Mouse (Mus musculus): ENCODE measurements around the gene Anp32e. TPM values are rescaled to one million over a fixed set of nuclear protein-coding genes. Genes with fewer than 3 reads are reported as not detected.
A peak's percentile ranks its signal among the peaks of the same experiment; 100 is the strongest.

Gene Anp32e
- polyA plus RNA-seq, 1 experiment from 2014 or later: 224 TPM

DNA sequence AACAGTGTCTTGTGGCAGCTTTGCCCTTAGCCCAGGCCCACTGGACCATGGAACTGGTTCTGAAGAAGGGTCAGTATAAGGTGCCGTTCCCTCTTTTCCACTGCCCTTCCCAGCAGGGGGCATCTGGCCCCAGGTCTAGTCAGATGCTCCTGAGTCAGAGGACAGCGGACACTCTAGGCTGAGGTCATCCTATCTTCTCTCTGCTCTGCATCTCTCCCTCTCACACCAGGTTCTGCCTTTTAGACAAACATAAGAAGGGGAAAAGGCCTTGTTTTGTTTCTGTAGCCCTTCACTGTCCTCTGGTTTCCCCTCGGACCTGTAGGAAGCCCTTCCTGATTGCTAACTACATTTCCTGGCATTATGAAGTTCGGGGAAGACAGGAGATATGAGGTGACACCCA, 64.8 kb downstream of the Anp32e start:
- ATAC-seq (no peak), DNase-seq (ENCODE audit: low read depth, low spot score) (peak; percentile 84)
- ChIA-PET CTCF (interaction anchor here (1.1 to 2.0 kb wide), 2 partner anchors 20 to 57 kb away, joined by 3 to 5 read pairs; no protein-coding TSS in a partner anchor), POLR2A (interaction anchor here (1.1 to 1.7 kb wide), 3 partner anchors 8 to 28 kb away, joined by 4 to 5 read pairs (median 5); no protein-coding TSS in a partner anchor)
- TF ChIP-seq CTCF (IDR thresholded peaks at IDR 0.05): no peak
- in situ Hi-C loops (cut with MboI; ENCODE audit: low pct_unique_long_range_greater_than_20kb): no loop called here
- no peaks in the 10 kb centered on the region for H3K27me3 ChIP-seq

DNA sequence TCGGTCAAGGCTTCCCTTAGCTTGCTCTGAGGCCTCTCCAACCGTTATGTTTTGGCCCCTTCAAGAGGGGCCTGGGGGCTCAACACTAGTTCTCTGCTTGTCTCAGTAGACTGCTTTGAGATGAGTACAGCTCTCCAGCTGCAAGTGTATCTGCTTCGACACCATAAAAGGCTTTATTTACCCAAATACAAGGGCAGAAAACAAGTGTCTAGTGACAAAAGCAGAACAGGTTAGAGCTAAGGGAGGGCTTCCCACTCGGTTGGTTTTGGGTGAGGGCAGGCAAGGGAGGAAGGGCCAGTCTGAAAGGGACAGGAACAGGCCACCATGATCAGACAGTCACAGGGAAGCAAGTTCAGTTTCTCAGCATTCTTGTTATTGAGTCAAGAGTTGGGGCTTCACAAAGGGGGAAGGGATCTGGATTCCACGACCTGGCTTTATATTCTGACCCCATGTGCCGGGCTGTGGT, 65.4 kb downstream of the Anp32e start:
- ATAC-seq: no peak
- no peak for TF ChIP-seq CTCF (IDR thresholded peaks at IDR 0.05)
- CTCF ChIA-PET: interaction anchor here (1.1 kb wide), 2 partner anchors 28 to 57 kb away, joined by 3 read pairs; no protein-coding TSS in a partner anchor
- H3K27me3 ChIP-seq: no peaks in the 10 kb centered on the region
- POLR2A ChIA-PET: interaction anchor here (1.1 to 1.7 kb wide), 3 partner anchors 9 to 29 kb away, joined by 4 to 5 read pairs (median 5); no protein-coding TSS in a partner anchor
- DNase-seq (ENCODE audit: low read depth, low spot score): no peak
- in situ Hi-C loops (cut with MboI; ENCODE audit: low pct_unique_long_range_greater_than_20kb): no loop called here

DNA sequence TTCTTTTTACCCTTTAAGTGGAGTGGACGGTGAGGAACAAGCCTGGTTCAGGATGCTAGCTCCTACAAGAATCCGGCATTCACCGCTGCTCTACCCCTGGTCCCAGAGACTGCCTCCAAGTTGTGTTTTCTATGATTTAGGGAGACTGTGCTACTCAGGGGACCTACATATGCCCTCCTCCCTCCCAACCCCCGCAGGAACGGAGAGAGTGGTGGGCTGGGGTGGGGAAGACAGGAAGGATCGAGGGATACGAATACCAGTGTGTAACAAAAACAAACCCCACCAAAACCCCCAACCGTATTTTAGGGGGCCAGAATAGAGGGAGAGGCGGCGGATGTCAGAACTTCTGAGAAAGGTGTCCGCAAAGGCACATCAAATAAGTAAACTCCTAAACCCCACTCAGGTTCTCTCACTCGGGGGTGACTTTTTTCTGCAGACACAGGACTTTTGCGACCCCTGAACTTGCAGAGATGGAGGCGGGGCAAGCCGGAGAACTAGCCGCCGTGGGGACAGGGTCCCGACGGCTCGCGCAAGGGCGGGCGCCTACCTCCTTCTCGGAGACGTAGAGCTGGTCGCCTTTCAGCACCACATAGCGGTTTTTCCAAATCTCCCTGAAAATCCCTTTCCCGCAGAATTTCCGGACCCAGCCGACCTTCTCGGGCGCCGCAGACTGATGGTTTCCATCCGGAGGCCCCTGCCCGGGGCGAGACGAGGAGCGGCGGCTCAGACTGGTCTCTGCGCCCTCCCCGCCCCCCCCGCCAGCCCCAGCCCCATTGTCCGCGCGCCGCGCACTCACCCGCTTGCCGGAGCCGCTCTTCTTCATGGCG, 66.1 kb downstream of the Anp32e start:
- ATAC-seq: peak; percentile 1
- ChIA-PET POLR2A (interaction anchor here (0.7 to 1.7 kb wide), 4 partner anchors 10 to 96 kb away, joined by 3 to 5 read pairs (median 4); no protein-coding TSS in a partner anchor), CTCF (interaction anchor here (1.1 kb wide), 2 partner anchors 29 to 56 kb away, joined by 3 read pairs; no protein-coding TSS in a partner anchor)
- TF ChIP-seq CTCF (IDR thresholded peaks at IDR 0.05): no peak
- DNase-seq (ENCODE audit: low read depth, low spot score): no peak
- H3K27me3 ChIP-seq: no peaks in the 10 kb centered on the region
- in situ Hi-C loops (cut with MboI; ENCODE audit: low pct_unique_long_range_greater_than_20kb): no loop called here

DNA sequence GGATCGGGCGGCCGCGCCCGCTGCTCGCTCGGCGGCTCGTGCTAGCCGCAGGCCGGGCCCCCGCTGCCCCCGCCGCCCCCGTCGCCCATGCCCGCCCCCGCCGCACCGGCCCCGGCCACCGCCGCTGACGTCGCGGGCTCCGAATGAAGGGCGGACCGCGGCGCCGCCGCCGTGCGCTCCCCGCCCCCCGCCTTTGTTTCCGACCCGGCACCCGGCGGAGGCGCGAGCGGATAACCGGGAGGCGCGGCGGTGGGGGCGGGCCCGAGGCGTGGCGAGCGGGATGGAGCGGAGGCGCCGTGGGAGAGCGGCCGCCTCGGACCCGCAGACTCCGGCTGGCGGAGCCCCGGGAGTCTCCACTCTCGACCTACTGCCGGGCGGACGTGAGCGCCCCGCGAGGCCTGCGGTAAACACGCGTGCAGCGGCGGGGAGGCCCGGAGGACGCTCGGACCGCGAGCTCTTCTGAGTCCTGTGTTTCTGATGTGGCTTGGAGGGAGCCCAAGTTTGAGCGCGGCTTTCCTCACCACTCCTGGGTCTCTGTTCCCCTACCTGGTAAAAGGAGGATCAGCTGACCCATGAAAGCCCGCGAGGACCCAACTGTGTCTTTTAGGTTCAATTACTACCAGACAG, 66.9 kb downstream of the Anp32e start, which contains the start of gene Plekho1:
Plekho1 (minus strand) TSS at position 200 of the 627 bp plus-strand sequence.
- H3K27me3 ChIP-seq: no peaks in the 10 kb centered on the region
- ChIA-PET CTCF (interaction anchor here (1.8 kb wide), 1 partner anchor 27 kb away, joined by 6 read pairs; no protein-coding TSS in a partner anchor), POLR2A (interaction anchor here (1.4 kb wide), 1 partner anchor 23 kb away, joined by 3 read pairs; no protein-coding TSS in a partner anchor)
- DNase-seq (ENCODE audit: low read depth, low spot score): no peak
- in situ Hi-C loops (cut with MboI; ENCODE audit: low pct_unique_long_range_greater_than_20kb): no loop called here
- ATAC-seq: peak; percentile 9
- no peak for TF ChIP-seq CTCF (IDR thresholded peaks at IDR 0.05)

DNA sequence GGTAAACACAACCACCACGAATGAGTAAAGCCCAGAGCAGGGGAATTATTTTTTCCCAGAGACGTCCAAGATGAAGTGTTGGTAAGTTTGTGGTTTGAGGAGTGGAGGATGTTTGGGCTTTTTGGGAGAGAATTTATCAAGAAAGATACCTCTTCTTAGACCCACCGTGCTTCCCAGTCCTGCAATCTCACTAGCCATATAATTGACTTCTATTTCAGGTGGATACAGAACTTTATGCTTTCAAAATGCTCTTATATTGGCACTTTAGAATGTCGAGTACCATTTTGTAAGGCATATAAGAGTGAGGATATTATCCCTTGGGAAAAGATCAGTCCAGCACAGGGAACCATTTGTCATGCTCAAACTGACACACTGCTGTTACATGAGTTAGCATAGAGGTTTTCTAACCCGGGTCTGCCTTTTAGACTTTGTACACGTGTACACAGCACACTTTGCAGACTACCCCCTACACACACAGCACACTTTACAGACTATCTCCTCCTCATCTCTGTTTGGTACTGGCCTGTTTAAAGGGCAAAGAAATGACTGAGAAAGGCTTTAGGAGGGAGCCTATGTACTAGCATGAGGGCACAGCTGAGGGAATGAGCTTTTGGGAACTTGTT, 67.5 kb downstream of the Anp32e start:
- no peak for DNase-seq (ENCODE audit: low read depth, low spot score)
- in situ Hi-C loops (cut with MboI; ENCODE audit: low pct_unique_long_range_greater_than_20kb): no loop called here
- H3K27me3 ChIP-seq: no peaks in the 10 kb centered on the region
- TF ChIP-seq CTCF (IDR thresholded peaks at IDR 0.05): no peak
- ChIA-PET CTCF (interaction anchor here (1.8 kb wide), 1 partner anchor 28 kb away, joined by 6 read pairs; no protein-coding TSS in a partner anchor), POLR2A (interaction anchor here (0.6 to 1.4 kb wide), 2 partner anchors 22 to 138 kb away, joined by 3 to 5 read pairs; no protein-coding TSS in a partner anchor)
- no peak for ATAC-seq

Other genes starting within 250 kb of the Anp32e start
- gene Adamtsl4, start 241.3 kb upstream of the Anp32e start, polyA plus RNA-seq (2021): 39.5 TPM
- 64.9 TPM for gene Ecm1, start 189.7 kb upstream of the Anp32e start, polyA plus RNA-seq (2021)
- gene Tars2, start 169.0 kb upstream of the Anp32e start, polyA plus RNA-seq (2021): 58.1 TPM
- gene Rprd2, start 110.4 kb upstream of the Anp32e start, polyA plus RNA-seq (2021): 35.3 TPM
- gene Prpf3, start 73.4 kb upstream of the Anp32e start, polyA plus RNA-seq (2021): 48.9 TPM
- gene Mrps21, start 57.7 kb upstream of the Anp32e start, polyA plus RNA-seq (2021): 354 TPM
- gene Ciart, start 47.0 kb upstream of the Anp32e start, polyA plus RNA-seq (2021): 6.8 TPM
- 0.67 TPM for gene BC028528, start 37.2 kb upstream of the Anp32e start, polyA plus RNA-seq (2021)
- gene Aph1a, start 35.3 kb upstream of the Anp32e start, polyA plus RNA-seq (2021): 297 TPM
- 1.2 TPM for gene Car14, start 24.6 kb upstream of the Anp32e start, polyA plus RNA-seq (2021)
- 118 TPM for gene Plekho1, start 66.8 kb downstream of the Anp32e start, polyA plus RNA-seq (2021)
- gene Vps45, start 129.2 kb downstream of the Anp32e start, polyA plus RNA-seq (2021): 36.2 TPM
- gene Otud7b, start 175.3 kb downstream of the Anp32e start, polyA plus RNA-seq (2021): 45.3 TPM
- gene Mtmr11, start 232.8 kb downstream of the Anp32e start, polyA plus RNA-seq (2021): 104 TPM
- gene Sf3b4, start 243.1 kb downstream of the Anp32e start, polyA plus RNA-seq (2021): 119 TPM

All from Patski (cell line).